Mouse (Mus musculus): ENCODE measurements around the gene Ankrd52. TPM values are rescaled to one million over a fixed set of nuclear protein-coding genes. Genes with fewer than 3 reads are reported as not detected.

The Ankrd52 gene
- polyA plus RNA-seq, 1 experiment from 2014 or later, result 4.3 TPM

- ATAC-seq (ENCODE audit: low FRiP score, low TSS enrichment) (peak; percentile 75), DNase-seq (ENCODE audit: low spot score) (no peak)
- peak overlapping the region; percentile 93 for H3K27ac ChIP-seq (replicated peaks)
- peak overlapping the region; percentile 96 for H3K9ac ChIP-seq (ENCODE audit: low read length)
- no peaks in the 10 kb centered on the region for H3K27me3 ChIP-seq (ENCODE audit: control insufficient read depth, insufficient read depth, low read length)
- peak overlapping the region; percentile 82 for H3K4me2 ChIP-seq (replicated peaks; ENCODE audit: low read depth)
- peaks cover 11% of the 10 kb centered on the region for H3K36me3 ChIP-seq (ENCODE audit: control insufficient read depth, insufficient read depth, low read length)
- under 1% methylated on average over 36 of the region's 47 CpGs for whole genome bisulfite sequencing
- H3K4me3 ChIP-seq (ENCODE audit: low read depth, low read length), result peak overlapping the region; percentile 90
- H3K4me1 ChIP-seq (replicated peaks; ENCODE audit: control insufficient read depth, insufficient read depth), result peaks cover 3% of the 10 kb centered on the region; the same call in 1 of the 2 replicates
- TF ChIP-seq CTCF (IDR thresholded peaks at IDR 0.05; ENCODE audit: low read depth) (peak; percentile 20; the same call in 1 of the 2 replicates), EP300 (optimal IDR thresholded peaks at IDR 0.05) (no peak)
- H3K9me3 ChIP-seq (ENCODE audit: control insufficient read depth, low read length), result no peaks in the 10 kb centered on the region
These were observed 466 bp downstream of the Ankrd52 start for GRCm38 (mm10) chr10:128377222-128377939.

GRCm38 (mm10) chr10:128377940-128378448, 1.1 kb downstream of the Ankrd52 start:
- Histone ChIP-seq H3K36me3 (ENCODE audit: control insufficient read depth, insufficient read depth, low read length) (peaks cover 17% of the 10 kb centered on the region), H3K27me3 (ENCODE audit: control insufficient read depth, insufficient read depth, low read length) (no peaks in the 10 kb centered on the region), H3K9me3 (ENCODE audit: control insufficient read depth, low read length) (no peaks in the 10 kb centered on the region), H3K4me1 (replicated peaks; ENCODE audit: control insufficient read depth, insufficient read depth) (peaks cover 3% of the 10 kb centered on the region; the same call in 1 of the 2 replicates), H3K9ac (ENCODE audit: low read length) (peak overlapping the region; percentile 96), H3K27ac (replicated peaks) (peak overlapping the region; percentile 93), H3K4me3 (ENCODE audit: low read depth, low read length) (peak overlapping the region; percentile 90), H3K4me2 (replicated peaks; ENCODE audit: low read depth) (peak overlapping the region; percentile 82)
- ATAC-seq (ENCODE audit: low FRiP score, low TSS enrichment), result no peak
- DNase-seq (ENCODE audit: low spot score), result no peak
- 46% methylated on average over 14 of the region's 14 CpGs for WGBS
- TF ChIP-seq CTCF (IDR thresholded peaks at IDR 0.05; ENCODE audit: low read depth) (no peak), EP300 (optimal IDR thresholded peaks at IDR 0.05) (no peak)

- no peak for TF ChIP-seq CTCF (IDR thresholded peaks at IDR 0.05; ENCODE audit: low read depth)
- no peak for TF ChIP-seq EP300 (optimal IDR thresholded peaks at IDR 0.05)
- 58% methylated on average over 3 of the region's 3 CpGs for WGBS
- H3K4me1 ChIP-seq (replicated peaks; ENCODE audit: control insufficient read depth, insufficient read depth), result peaks cover 3% of the 10 kb centered on the region; the same call in 1 of the 2 replicates
- peaks cover 21% of the 10 kb centered on the region for H3K36me3 ChIP-seq (ENCODE audit: control insufficient read depth, insufficient read depth, low read length)
- H3K9ac ChIP-seq (ENCODE audit: low read length), result peak overlapping the region; percentile 96
- H3K27ac ChIP-seq (replicated peaks), result no peak overlapping the region
- DNase-seq (ENCODE audit: low spot score) (no peak), ATAC-seq (ENCODE audit: low FRiP score, low TSS enrichment) (no peak)
- no peak overlapping the region for H3K4me3 ChIP-seq (ENCODE audit: low read depth, low read length)
- no peaks in the 10 kb centered on the region for H3K27me3 ChIP-seq (ENCODE audit: control insufficient read depth, insufficient read depth, low read length)
- no peaks in the 10 kb centered on the region for H3K9me3 ChIP-seq (ENCODE audit: control insufficient read depth, low read length)
- peak overlapping the region; percentile 82; the same call in 1 of the 2 replicates for H3K4me2 ChIP-seq (replicated peaks; ENCODE audit: low read depth)
These were observed 1.5 kb downstream of the Ankrd52 start for GRCm38 (mm10) chr10:128378462-128378861.

GRCm38 (mm10) chr10:128379260-128379659, 2.3 kb downstream of the Ankrd52 start:
- TF ChIP-seq EP300 (optimal IDR thresholded peaks at IDR 0.05), result no peak
- no peak for TF ChIP-seq CTCF (IDR thresholded peaks at IDR 0.05; ENCODE audit: low read depth)
- Histone ChIP-seq H3K27me3 (ENCODE audit: control insufficient read depth, insufficient read depth, low read length) (no peaks in the 10 kb centered on the region), H3K27ac (replicated peaks) (no peak overlapping the region), H3K36me3 (ENCODE audit: control insufficient read depth, insufficient read depth, low read length) (peaks cover 28% of the 10 kb centered on the region), H3K4me1 (replicated peaks; ENCODE audit: control insufficient read depth, insufficient read depth) (peaks cover 3% of the 10 kb centered on the region; the same call in 1 of the 2 replicates), H3K9me3 (ENCODE audit: control insufficient read depth, low read length) (no peaks in the 10 kb centered on the region), H3K4me3 (ENCODE audit: low read depth, low read length) (no peak overlapping the region), H3K4me2 (replicated peaks; ENCODE audit: low read depth) (no peak overlapping the region), H3K9ac (ENCODE audit: low read length) (no peak overlapping the region)
- ATAC-seq (ENCODE audit: low FRiP score, low TSS enrichment) (no peak), DNase-seq (ENCODE audit: low spot score) (no peak)
- WGBS, result 93% methylated on average over 7 of the region's 7 CpGs

- DNase-seq (ENCODE audit: low spot score), result peak; percentile 68
- H3K27me3 ChIP-seq (ENCODE audit: control insufficient read depth, insufficient read depth, low read length), result no peaks in the 10 kb centered on the region
- 89% methylated on average over 5 of the region's 5 CpGs for WGBS
- no peak overlapping the region for H3K9ac ChIP-seq (ENCODE audit: low read length)
- H3K9me3 ChIP-seq (ENCODE audit: control insufficient read depth, low read length), result no peaks in the 10 kb centered on the region
- no peak overlapping the region for H3K4me2 ChIP-seq (replicated peaks; ENCODE audit: low read depth)
- H3K4me3 ChIP-seq (ENCODE audit: low read depth, low read length), result no peak overlapping the region
- ATAC-seq (ENCODE audit: low FRiP score, low TSS enrichment), result no peak
- peaks cover 34% of the 10 kb centered on the region for H3K36me3 ChIP-seq (ENCODE audit: control insufficient read depth, insufficient read depth, low read length)
- no peak for TF ChIP-seq EP300 (optimal IDR thresholded peaks at IDR 0.05)
- no peak for TF ChIP-seq CTCF (IDR thresholded peaks at IDR 0.05; ENCODE audit: low read depth)
- peaks cover 3% of the 10 kb centered on the region; the same call in 1 of the 2 replicates for H3K4me1 ChIP-seq (replicated peaks; ENCODE audit: control insufficient read depth, insufficient read depth)
- no peak overlapping the region for H3K27ac ChIP-seq (replicated peaks)
These were observed 3.6 kb downstream of the Ankrd52 start for GRCm38 (mm10) chr10:128380565-128380964.

- Histone ChIP-seq H3K36me3 (ENCODE audit: control insufficient read depth, insufficient read depth, low read length) (peaks cover 48% of the 10 kb centered on the region), H3K4me3 (ENCODE audit: low read depth, low read length) (no peak overlapping the region), H3K4me2 (replicated peaks; ENCODE audit: low read depth) (no peak overlapping the region), H3K4me1 (replicated peaks; ENCODE audit: control insufficient read depth, insufficient read depth) (peaks cover 3% of the 10 kb centered on the region; the same call in 1 of the 2 replicates), H3K27me3 (ENCODE audit: control insufficient read depth, insufficient read depth, low read length) (no peaks in the 10 kb centered on the region), H3K9ac (ENCODE audit: low read length) (no peak overlapping the region), H3K9me3 (ENCODE audit: control insufficient read depth, low read length) (no peaks in the 10 kb centered on the region), H3K27ac (replicated peaks) (no peak overlapping the region)
- TF ChIP-seq EP300 (optimal IDR thresholded peaks at IDR 0.05) (no peak), CTCF (IDR thresholded peaks at IDR 0.05; ENCODE audit: low read depth) (no peak)
- no peak for ATAC-seq (ENCODE audit: low FRiP score, low TSS enrichment)
- no peak for DNase-seq (ENCODE audit: low spot score)
- WGBS, result 80% methylated on average over 8 of the region's 8 CpGs
These were observed 5.6 kb downstream of the Ankrd52 start for GRCm38 (mm10) chr10:128382482-128382881.
